Mouse (Mus musculus): ENCODE measurements around the gene Mx1. TPM values are rescaled to one million over a fixed set of nuclear protein-coding genes. Genes with fewer than 3 reads are reported as not detected.

Gene Mx1
- polyA plus RNA-seq, 1 experiment from 2014 or later = 0.67 TPM

- H3K27ac ChIP-seq = no peak overlapping the region
- DNase-seq (no peak), ATAC-seq (ENCODE audit: low read depth) (no peak)
- no peaks in the 10 kb centered on the region for H3K36me3 ChIP-seq
- WGBS (ENCODE audit: insufficient replicate concordance) = 65% methylated on average over 1 of the region's 1 CpGs
- H3K4me3 ChIP-seq (replicated peaks) = no peak overlapping the region
- no peaks in the 10 kb centered on the region for H3K4me1 ChIP-seq (replicated peaks)
- no peak overlapping the region for H3K4me2 ChIP-seq
- no peaks in the 10 kb centered on the region for H3K9me3 ChIP-seq (replicated peaks)
- H3K27me3 ChIP-seq = no peaks in the 10 kb centered on the region
- no peak overlapping the region for H3K9ac ChIP-seq
Observed at GRCm38 (mm10) chr16:97492369-97492768, 29.7 kb upstream of the Mx1 start.

GRCm38 (mm10) chr16:97478655-97479054 lies 15.9 kb upstream of the Mx1 start:
- no peaks in the 10 kb centered on the region for H3K9me3 ChIP-seq (replicated peaks)
- H3K27me3 ChIP-seq = no peaks in the 10 kb centered on the region
- no peak overlapping the region for H3K4me3 ChIP-seq (replicated peaks)
- no peak for ATAC-seq (ENCODE audit: low read depth)
- H3K36me3 ChIP-seq = no peaks in the 10 kb centered on the region
- no peak overlapping the region for H3K9ac ChIP-seq
- H3K4me2 ChIP-seq = no peak overlapping the region
- H3K4me1 ChIP-seq (replicated peaks) = no peaks in the 10 kb centered on the region
- DNase-seq = no peak
- no peak overlapping the region for H3K27ac ChIP-seq
- 12% methylated on average over 2 of the region's 2 CpGs for WGBS (ENCODE audit: insufficient replicate concordance)

- no peak for DNase-seq
- Histone ChIP-seq H3K27ac (no peak overlapping the region), H3K9ac (no peak overlapping the region), H3K4me2 (no peak overlapping the region), H3K4me1 (replicated peaks) (no peaks in the 10 kb centered on the region), H3K36me3 (no peaks in the 10 kb centered on the region), H3K4me3 (replicated peaks) (no peak overlapping the region), H3K27me3 (no peaks in the 10 kb centered on the region), H3K9me3 (replicated peaks) (no peaks in the 10 kb centered on the region)
- ATAC-seq (ENCODE audit: low read depth) = no peak
- WGBS (ENCODE audit: insufficient replicate concordance) = 32% methylated on average over 1 of the region's 1 CpGs
Observed at GRCm38 (mm10) chr16:97476524-97476923, 13.8 kb upstream of the Mx1 start.

GRCm38 (mm10) chr16:97475581-97475980 lies 12.9 kb upstream of the Mx1 start:
- Histone ChIP-seq H3K27ac (no peak overlapping the region), H3K9me3 (replicated peaks) (no peaks in the 10 kb centered on the region), H3K4me3 (replicated peaks) (no peak overlapping the region), H3K4me1 (replicated peaks) (no peaks in the 10 kb centered on the region), H3K36me3 (no peaks in the 10 kb centered on the region), H3K9ac (no peak overlapping the region), H3K4me2 (no peak overlapping the region), H3K27me3 (no peaks in the 10 kb centered on the region)
- ATAC-seq (ENCODE audit: low read depth) (no peak), DNase-seq (no peak)
- 71% methylated on average over 3 of the region's 3 CpGs for WGBS (ENCODE audit: insufficient replicate concordance)

GRCm38 (mm10) chr16:97474671-97475070 lies 12.0 kb upstream of the Mx1 start:
- no peaks in the 10 kb centered on the region for H3K36me3 ChIP-seq
- no peak for ATAC-seq (ENCODE audit: low read depth)
- no peak overlapping the region for H3K9ac ChIP-seq
- no peak overlapping the region for H3K4me3 ChIP-seq (replicated peaks)
- no peaks in the 10 kb centered on the region for H3K4me1 ChIP-seq (replicated peaks)
- no peak overlapping the region for H3K4me2 ChIP-seq
- H3K27ac ChIP-seq = no peak overlapping the region
- DNase-seq = no peak
- no peaks in the 10 kb centered on the region for H3K27me3 ChIP-seq
- WGBS (ENCODE audit: insufficient replicate concordance) = 55% methylated on average over 2 of the region's 2 CpGs
- H3K9me3 ChIP-seq (replicated peaks) = no peaks in the 10 kb centered on the region

GRCm38 (mm10) chr16:97467993-97468791 lies 5.5 kb upstream of the Mx1 start:
- H3K36me3 ChIP-seq = no peaks in the 10 kb centered on the region

GRCm38 (mm10) chr16:97467472-97467871 lies 4.8 kb upstream of the Mx1 start:
- 61% methylated on average over 3 of the region's 3 CpGs for WGBS (ENCODE audit: insufficient replicate concordance)
- Histone ChIP-seq H3K9me3 (replicated peaks) (no peaks in the 10 kb centered on the region), H3K4me1 (replicated peaks) (no peaks in the 10 kb centered on the region), H3K27me3 (no peaks in the 10 kb centered on the region), H3K4me3 (replicated peaks) (no peak overlapping the region), H3K4me2 (no peak overlapping the region), H3K9ac (no peak overlapping the region), H3K36me3 (no peaks in the 10 kb centered on the region), H3K27ac (no peak overlapping the region)
- DNase-seq = no peak
- no peak for ATAC-seq (ENCODE audit: low read depth)

More at GRCm38 (mm10) chr16:97467993-97468791, 5.5 kb upstream of the Mx1 start:
- Histone ChIP-seq H3K4me2 (no peak overlapping the region), H3K4me1 (replicated peaks) (no peaks in the 10 kb centered on the region), H3K4me3 (replicated peaks) (no peak overlapping the region), H3K9ac (no peak overlapping the region), H3K9me3 (replicated peaks) (no peaks in the 10 kb centered on the region), H3K27me3 (no peaks in the 10 kb centered on the region), H3K27ac (no peak overlapping the region)
- DNase-seq = no peak
- no peak for ATAC-seq (ENCODE audit: low read depth)
- WGBS (ENCODE audit: insufficient replicate concordance) = 25% methylated on average over 4 of the region's 4 CpGs

GRCm38 (mm10) chr16:97466182-97466957 lies 3.7 kb upstream of the Mx1 start:
- DNase-seq = no peak
- Histone ChIP-seq H3K4me1 (replicated peaks) (no peaks in the 10 kb centered on the region), H3K9ac (no peak overlapping the region), H3K27me3 (no peaks in the 10 kb centered on the region), H3K4me3 (replicated peaks) (no peak overlapping the region), H3K36me3 (no peaks in the 10 kb centered on the region), H3K4me2 (no peak overlapping the region), H3K27ac (no peak overlapping the region), H3K9me3 (replicated peaks) (no peaks in the 10 kb centered on the region)
- no peak for ATAC-seq (ENCODE audit: low read depth)
- WGBS (ENCODE audit: insufficient replicate concordance) = 37% methylated on average over 4 of the region's 4 CpGs

- Histone ChIP-seq H3K4me3 (replicated peaks) (no peak overlapping the region), H3K27ac (no peak overlapping the region), H3K9me3 (replicated peaks) (no peaks in the 10 kb centered on the region), H3K4me2 (no peak overlapping the region), H3K27me3 (no peaks in the 10 kb centered on the region), H3K36me3 (no peaks in the 10 kb centered on the region), H3K9ac (no peak overlapping the region), H3K4me1 (replicated peaks) (no peaks in the 10 kb centered on the region)
- DNase-seq (no peak), ATAC-seq (ENCODE audit: low read depth) (no peak)
- 33% methylated on average over 2 of the region's 2 CpGs for WGBS (ENCODE audit: insufficient replicate concordance)
Observed at GRCm38 (mm10) chr16:97461271-97461670, 1.4 kb downstream of the Mx1 start.

GRCm38 (mm10) chr16:97459831-97460230 lies 2.9 kb downstream of the Mx1 start:
- Histone ChIP-seq H3K9ac (no peak overlapping the region), H3K4me2 (no peak overlapping the region), H3K4me3 (replicated peaks) (no peak overlapping the region), H3K9me3 (replicated peaks) (no peaks in the 10 kb centered on the region), H3K4me1 (replicated peaks) (no peaks in the 10 kb centered on the region), H3K27me3 (no peaks in the 10 kb centered on the region), H3K27ac (no peak overlapping the region), H3K36me3 (no peaks in the 10 kb centered on the region)
- WGBS (ENCODE audit: insufficient replicate concordance) = 59% methylated on average over 1 of the region's 1 CpGs
- no peak for ATAC-seq (ENCODE audit: low read depth)
- no peak for DNase-seq

GRCm38 (mm10) chr16:97447386-97447785 lies 15.3 kb downstream of the Mx1 start:
- no peak overlapping the region for H3K4me3 ChIP-seq (replicated peaks)
- no peaks in the 10 kb centered on the region for H3K4me1 ChIP-seq (replicated peaks)
- H3K36me3 ChIP-seq = no peaks in the 10 kb centered on the region
- DNase-seq (no peak), ATAC-seq (ENCODE audit: low read depth) (no peak)
- H3K4me2 ChIP-seq = no peak overlapping the region
- H3K27me3 ChIP-seq = no peaks in the 10 kb centered on the region
- no peak overlapping the region for H3K27ac ChIP-seq
- no peaks in the 10 kb centered on the region for H3K9me3 ChIP-seq (replicated peaks)
- H3K9ac ChIP-seq = no peak overlapping the region

Measured in liver, embryonic 13.5 days (tissue).